Mouse (Mus musculus): Measurements from ENCODE around the gene Pced1b.
"Not testable (repeated sequence)": the region's sequence is repeated elsewhere in the genome, so short reads cannot be mapped to it uniquely, and the experiment has no call there.

Gene Pced1b

DNA sequence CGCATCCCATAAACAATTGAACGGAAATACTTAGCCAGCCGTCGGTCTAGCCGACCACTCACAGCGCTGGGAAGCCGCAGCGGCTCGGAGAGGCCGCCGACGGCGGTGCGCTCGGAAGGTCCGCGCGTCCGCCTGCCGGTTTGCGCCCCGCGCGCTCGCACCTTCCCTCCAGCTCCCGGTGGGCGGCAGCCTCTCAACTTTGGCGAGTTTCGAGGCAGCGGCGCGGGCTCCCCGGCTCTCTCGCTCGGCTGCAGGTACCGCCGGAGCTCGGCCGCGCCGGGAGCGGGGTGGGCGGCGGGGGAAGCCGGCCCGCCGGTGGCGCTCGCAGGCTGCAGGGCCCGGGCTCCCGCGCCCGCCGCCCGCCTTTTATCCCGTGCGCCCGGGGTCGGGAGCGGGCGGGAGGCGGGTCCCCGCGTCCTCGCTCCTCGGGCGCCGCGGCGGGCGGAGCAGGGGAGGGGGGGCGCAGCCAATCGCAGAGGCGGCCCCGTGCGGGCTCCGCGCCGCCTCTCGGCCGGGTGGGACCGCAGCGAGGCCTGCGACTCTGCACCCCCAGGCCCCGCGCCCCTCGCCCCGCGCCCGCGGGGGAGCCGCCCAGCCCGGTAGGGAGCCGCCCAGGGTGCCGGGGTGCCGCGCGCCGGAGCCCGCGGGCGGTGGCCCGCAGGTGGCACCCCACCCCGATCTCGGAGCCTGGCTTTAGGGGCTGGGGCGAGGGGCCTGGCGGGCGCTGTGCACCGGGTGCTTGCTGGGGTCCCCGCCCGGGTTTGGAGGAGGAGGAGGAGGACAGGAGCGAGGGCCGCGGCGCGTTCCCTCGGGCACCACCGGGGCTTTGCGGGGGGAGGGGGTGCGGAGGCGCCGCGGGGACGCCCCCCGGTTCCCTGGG lies at the start of gene Pced1b, which contains the start of gene Amigo2:
Gene Pced1b (plus strand): TSS at position 197 of the 880 bp plus-strand sequence.
Gene Amigo2 (minus strand): TSS at position 377 of the 880 bp plus-strand sequence.
- DNase-seq, result peak in 1 of 2 experiments; percentile 23

DNA sequence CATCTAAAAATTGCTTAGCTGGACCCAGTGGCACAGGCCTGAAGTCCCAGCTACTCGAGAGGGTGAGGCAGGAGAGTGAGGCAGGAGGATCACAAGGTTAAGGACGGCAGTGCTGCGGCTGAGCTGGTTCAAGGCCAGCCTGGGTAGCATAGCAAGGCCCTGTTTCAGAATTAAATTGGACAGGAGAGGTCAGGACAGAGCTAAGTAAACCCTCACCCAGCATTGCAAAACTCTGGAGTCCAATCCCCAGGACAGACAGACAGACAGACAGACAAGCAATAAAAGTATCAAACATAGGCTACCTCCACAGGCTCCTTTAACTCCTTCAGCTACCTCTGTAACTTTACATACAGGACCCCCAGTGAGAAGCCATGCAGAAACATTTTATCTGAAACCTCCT lies 42.0 kb upstream of the Pced1b start:
- DNase-seq, result no peak

DNA sequence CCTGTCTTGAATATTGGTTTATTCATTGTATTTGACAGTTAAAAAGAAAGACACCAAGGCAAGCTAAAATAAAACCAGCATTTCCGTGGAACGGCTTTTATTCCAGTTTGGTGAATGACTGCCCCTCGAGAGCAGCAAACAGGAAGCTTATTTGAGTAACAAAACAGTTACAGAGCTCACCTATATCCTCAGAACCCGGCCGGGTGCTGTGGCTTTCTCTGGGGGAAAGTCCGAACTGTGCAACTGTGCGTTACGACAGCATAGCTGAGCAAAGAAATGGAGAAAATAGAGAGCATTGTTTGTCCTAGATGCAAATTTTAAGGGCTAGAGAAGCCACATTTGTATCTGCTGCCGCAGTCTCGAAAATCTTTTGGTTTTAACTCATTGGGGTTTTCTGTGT lies 41.1 kb upstream of the Pced1b start:
- no peak for DNase-seq

DNA sequence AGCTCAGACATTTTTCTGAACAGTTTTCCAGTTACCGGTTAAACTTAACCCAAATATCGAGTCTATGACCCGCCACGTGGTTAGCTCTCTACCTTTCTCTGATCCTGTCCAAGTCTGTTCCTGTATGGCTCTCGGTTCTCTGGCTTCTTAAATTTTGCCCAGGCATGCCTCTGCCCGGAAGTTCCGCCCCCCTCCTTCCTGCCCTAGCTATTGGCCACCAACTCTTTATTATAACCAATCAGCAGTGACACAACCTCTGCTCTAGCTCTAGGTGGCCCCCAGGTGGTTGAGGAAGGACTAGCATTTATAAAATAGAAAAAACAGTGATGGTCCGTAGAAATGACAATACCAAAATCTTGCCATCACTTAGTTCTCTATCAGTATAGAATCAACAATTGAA lies 40.4 kb upstream of the Pced1b start:
- DNase-seq, result no peak

DNA sequence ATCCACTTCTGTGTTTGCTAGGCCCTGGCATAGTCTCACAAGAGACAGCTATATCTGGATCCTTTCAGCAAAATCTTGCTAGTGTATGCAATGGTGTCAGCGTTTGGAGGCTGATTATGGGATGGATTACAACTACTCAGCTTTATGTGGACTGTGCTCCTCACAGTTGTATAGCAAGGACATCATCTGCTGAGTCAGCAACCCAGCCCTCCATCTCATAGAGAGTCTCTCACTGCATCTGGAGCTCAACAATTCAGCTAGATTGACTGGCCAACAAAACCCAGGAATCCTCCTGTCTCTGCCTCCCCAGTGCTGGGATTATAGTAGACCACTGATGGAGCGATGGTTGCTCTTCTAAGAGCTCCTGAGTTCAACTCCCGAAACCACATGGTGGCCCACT lies 37.2 kb upstream of the Pced1b start:
- DNase-seq, result not testable (repeated sequence)

DNA sequence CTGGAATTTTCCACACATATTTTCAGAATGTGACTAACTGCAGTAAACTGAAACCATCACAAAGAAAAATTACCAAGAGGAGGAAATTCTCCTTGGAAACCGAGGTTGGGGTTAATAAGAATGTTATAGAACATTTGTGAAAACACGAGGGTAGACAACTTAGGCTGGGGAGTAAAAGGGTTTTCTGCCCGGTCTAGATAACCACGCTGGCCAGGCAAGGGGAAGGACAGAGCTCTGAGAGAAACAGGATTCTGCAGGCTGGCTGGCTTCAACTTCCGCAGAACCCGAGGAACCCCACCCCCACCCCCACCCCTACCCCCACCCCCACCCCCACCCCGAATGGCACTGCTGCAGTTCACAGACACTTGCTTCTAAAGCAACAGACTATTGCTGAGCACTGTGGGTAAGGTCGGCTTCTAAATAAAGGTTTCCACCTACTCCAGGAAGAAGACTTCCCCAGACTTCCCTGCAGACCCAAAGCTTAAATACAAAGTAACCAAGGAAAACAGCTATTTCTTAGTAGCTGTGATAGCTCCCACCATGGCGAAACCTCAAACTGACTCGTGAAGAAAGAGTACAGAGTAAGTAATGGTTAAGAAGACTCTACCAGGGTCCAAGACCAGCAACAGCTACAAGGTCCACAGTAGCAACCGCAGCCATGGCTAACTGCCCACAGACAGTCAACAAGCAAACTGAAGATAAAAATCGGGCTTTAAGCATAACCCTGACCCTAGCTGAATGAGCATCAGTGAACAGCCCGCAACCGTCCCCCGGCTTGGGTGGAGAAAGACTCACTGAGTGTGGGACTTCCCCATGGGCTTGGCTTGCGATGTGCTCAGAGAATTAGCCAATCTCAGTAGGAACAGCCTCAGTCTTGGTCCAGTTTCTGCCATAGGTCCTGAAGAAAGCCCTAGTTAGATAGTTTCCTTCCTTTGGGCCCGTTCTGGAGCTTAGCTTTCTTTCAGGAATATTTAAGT lies 34.1 kb upstream of the Pced1b start:
- no peak for DNase-seq

DNA sequence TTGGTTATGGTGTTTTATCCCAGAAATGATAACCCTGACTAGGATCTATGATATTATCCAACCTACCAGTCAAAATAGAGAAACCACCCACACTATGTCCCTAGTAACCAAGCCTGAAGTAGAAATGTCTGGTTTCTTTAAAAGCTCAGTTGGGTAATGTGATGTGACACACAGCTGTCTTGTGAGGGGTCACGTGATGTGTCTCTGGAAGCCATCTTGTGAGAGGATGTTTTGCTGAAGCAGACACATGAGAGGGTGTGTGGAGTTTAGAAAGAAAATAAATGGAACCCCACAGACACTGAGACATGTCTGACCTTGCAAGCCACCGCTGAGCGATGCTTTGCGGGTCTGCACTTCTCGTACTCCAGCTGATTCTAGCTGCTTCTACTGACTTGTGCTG lies 30.1 kb upstream of the Pced1b start:
- no peak for DNase-seq

DNA sequence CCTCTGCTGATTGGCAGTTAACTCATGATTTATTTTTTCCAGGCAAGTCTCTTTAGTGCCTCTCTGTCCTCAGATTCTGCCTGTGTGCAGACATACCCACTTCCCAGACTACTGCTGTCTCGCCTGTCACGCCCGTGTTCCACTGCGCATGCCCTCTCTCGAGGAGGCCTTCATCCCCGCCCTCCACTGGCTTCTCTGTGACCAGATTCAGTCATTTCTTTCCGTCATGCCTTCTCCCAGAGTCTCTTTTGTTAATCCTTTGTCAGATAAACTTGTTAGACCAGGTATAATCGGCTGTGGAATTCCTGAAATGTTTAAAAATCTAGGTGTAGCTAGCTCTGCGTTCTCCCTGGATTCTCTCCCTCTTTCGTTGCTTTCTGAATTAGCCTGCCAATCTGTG lies 23.5 kb upstream of the Pced1b start:
- no peak for DNase-seq

DNA sequence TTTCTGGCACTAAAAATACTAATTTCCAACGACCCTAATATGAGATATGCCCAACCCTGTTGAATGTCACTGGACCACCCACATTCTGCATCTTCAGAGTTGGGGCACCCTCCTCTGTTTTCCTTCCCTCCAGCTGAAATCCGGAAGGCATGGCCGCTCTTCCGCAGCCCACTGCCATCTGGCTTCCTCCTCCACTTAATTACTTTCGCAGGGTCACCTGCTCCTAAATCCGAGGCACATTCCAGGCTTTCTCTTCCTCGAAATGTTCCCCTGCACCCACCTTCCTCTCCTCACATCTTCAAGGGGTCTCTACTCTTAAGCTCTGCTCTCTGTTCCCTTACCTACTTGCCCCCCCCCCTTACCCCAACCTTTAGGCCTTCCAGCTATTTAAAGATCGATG lies 22.9 kb upstream of the Pced1b start:
- no peak for DNase-seq

DNA sequence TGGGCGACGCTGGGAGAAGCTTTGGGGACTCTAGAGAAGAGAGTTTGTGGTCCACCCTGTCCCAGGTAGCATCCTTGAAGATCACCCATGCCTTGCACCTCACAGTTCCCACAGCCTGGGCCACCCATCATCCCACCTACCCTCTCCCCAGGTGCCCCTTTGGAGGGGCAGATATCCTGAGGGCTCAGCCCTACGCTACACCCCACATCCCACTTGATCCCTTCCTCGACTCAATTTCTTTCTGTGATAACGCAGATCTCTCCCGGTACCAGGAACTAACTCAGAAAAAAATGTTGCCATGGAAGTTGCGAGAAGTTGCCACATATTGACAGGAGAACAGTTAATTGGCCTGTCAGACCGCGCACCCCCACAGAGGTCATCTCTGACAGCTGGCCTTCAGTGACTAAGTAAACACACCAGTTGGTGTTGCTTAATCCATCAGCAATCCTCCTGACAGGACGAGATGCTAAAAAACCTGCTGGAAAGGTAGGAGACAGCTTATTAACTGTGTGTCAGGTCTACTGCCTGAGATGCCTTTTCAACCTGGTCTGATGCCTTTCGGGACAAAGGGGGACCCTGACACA lies 17.3 kb upstream of the Pced1b start:
- DNase-seq, result no peak

DNA sequence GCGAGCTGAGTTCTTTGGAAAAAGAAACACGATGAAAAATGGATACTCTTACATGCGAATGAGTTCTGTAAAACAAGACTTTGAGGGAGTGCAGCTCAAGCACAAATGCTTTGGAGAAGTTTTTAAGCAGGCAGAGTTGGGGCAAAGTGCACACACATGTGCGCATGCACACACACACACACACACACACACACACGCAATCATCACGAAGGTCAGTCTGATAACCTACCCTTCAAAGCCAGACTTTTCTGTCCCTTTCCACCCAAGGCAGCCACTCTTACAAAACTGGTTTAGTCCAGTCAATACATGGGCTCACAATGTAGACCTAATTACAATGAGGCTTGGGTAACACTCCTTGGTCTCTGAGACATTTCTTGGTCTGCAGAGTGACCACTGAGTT lies 12.8 kb upstream of the Pced1b start:
- DNase-seq, result no peak

DNA sequence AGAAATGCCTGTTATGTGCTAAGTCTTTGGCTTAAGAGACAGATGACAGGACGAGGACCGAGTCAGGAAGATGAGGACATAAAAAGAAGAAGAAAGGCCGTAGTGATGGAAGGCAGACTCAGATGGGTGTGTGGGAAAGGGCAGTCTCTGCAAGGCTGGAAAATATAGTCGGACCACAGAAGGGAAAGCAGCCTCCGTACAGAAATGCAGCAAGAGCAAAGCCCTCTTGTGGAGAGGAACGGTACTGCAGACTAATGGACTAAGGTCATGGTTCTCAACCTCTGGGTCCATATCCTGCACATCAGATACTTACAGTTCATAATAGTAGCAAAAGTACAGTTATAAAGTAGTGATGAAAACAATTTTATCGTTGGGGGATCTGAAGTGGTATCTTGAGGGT lies 11.7 kb upstream of the Pced1b start:
- peak; percentile 26 to 38 for DNase-seq

DNA sequence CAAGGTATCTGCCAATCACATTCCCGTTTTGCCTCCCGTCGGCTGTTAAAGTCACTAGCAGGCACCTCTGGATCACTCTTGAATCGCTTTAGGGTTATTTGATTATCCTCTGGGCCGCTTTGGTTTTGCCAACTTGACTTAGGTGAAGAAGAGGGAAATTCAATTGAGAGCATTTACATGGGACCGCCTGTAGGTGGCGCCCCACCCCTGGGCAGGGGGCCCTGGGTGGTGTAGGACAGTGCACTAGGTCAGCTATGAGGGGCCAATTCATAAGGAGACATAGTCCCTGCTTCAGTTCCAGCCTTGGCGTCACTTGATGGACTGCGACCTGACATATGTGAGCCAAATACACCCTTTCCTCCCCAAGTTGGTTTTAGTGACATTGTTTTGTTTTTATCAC lies 10.0 kb upstream of the Pced1b start:
- DNase-seq, result no peak

DNA sequence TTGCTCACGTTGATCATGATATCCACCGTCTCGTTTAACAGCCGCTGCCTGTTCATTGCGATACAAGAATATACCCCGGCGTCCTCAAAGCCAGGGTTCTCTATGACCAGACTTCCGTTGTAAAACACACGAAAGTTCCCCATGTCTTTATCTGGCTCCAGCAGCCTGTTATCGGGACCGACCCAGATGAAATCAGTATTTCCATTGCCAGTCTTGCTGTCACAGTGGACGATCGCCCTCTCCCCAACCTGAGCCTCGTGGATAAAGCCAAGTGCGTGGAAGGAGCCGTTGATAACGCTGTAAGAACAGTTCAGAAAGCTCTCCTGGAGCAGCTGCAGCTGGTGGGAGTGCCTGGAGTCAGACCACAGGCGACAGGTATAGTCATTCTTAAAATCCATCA lies 1.5 kb upstream of the Pced1b start:
- DNase-seq, result no peak

DNA sequence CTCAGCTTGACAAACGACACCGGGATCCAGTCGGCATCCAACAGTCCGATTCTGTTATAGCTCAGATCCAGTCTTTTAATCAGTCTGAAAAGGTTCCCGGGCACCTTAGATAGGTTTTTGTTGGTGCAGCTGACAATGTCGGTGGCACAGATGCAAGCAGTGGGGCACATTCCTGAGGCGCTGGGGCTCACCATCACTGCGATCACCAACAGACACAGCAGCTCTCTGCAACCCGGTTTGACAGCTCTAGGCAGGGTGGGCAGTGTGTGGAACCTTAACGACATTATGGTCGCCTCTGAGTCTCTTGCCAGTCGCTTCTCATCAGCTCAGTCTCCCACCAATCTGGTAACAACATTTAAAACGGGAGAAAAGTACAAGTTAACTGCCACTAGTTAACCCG lies 651 bp upstream of the Pced1b start:
- no peak for DNase-seq

DNA sequence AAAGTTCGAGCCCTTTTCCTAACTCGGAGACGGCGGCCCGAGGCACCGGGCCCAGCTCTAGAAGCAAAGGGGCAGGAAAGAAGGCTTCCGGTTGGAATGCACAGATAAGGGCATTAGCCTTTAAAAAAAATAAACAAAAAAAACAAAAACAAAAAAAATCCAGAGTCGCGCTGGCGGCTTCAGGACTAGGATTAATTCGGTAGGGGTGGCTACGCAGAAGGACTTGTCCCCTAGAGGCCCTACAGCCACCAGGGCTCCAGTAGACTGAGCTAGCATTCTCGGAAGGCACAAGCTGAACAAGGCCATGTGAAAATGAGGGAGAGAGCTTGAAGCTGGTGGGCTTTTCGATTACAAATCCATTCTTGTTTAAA lies 869 bp downstream of the Pced1b start:
- peak in 1 of 2 experiments; percentile 5 for DNase-seq

DNA sequence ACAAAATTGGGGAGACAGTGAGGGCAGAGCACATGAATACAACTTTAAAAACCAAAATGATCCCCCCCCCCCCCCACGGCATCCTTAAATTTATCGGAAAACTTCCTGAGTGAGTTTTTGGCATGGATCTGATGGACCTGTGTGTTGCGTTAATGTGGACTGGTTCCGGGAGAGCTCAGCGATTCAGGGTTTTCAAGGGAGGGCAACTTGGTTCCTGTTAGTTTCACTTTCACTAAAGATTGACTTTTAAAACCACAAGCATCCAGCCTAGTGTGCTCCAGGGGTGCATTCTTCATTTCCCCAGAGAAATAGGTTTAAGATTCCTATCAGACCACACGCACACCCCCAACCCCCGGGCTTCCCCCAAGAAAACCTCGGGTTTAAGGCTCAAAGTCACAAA lies 1.4 kb downstream of the Pced1b start:
- DNase-seq, result no peak

DNA sequence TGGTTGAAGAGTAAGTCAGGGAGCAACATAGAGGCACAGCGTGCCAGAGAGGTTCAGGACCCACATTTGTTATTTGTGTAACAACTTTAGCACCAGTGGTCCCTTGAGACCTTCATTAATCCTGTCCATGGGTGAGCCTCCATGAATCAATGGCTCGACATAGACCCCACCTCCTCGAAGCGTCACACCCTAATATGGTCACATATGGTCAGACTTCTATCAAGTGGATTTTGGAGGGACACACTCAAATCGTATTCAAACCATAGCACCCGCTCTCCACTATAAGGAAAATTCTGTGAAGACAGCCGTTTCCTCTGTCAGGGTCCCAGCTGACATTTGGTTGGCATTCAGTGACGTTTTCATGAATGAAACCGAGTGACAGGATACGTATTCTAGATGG lies 2.4 kb downstream of the Pced1b start:
- DNase-seq, result no peak

DNA sequence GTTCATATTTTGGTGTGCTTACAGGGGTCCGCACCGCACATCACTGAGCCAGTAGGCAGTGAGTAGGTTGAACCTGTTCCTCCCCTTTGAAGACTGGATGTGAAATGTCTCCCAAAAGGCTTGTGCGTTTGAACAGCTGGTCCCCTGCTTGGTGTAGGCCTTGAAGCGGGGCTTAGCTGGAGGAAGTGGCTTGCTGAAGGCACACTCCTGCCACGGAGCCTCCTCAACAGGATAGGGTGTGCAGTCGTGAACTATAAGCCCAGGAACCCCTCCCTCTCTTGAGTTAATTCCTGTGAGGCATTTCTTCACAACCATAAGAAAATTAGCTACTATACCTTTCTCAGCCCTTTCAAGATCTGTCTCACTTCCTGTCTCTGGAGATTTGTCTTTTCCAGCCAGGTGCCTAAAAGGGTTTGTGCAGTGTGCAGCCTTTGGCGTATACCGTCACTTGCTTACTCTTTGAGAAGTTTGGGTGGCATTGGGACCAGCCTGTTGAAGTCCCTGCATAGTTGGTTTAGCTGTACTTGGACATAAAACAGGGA lies 5.7 kb downstream of the Pced1b start:
- no peak for DNase-seq

DNA sequence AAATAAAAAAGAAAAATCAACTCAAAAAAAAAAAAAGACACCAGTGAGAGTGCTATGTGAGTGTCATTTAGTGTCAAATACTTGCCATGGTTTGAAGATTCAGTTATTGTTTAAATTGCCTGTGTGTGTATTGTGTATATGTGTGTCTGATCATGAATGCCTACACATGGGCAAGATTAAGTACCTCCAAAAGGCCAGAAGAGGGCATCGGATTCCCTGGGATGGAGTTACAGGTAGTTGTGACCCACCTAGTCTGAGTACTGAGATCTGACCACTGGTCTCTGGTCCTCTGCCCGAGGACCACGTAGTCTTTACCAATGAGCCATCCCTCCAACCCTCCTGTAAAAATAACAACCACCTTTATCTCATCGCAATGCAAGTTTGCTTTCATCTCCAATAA lies 7.5 kb downstream of the Pced1b start:
- DNase-seq, result no peak

DNA sequence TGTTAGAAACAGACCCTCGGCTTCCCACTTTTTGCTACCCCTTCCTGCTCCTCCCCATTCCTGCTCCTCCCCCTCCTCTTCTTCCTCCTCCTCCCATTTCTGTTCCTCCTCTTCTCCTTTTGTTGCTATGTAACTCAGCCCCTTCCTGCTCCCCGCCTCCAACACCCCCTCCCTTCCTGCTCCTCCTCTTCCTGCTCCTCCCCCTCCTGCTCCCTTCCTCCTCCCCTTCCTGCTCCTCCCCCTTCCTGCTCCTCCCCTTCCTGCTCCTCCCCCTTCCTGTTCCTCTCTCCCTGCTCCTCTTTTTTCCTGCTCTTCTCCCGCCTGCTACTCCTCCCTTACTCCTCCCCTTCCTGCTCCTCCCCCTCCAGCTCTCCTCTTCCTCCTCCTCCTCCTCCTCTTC lies 8.9 kb downstream of the Pced1b start:
- DNase-seq, result no peak

DNA sequence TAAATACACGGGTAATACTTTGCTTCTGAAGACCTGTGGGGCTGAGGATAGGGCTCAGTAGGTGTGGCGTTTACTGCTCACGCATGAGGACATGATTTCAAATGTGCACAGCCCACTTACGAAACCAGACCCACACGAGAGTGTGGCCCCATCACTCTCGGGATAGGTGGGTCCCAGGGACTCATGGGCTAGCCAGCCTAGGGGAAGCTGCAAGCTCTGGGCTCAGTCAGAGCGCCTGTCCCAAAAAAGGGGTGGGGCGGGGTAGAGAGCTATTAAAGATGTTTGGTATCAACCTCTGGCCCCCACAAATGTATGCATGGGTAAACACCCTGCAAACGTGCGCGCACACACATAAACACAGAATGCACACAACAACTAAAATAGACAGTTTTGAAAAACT lies 9.5 kb downstream of the Pced1b start:
- no peak for DNase-seq

DNA sequence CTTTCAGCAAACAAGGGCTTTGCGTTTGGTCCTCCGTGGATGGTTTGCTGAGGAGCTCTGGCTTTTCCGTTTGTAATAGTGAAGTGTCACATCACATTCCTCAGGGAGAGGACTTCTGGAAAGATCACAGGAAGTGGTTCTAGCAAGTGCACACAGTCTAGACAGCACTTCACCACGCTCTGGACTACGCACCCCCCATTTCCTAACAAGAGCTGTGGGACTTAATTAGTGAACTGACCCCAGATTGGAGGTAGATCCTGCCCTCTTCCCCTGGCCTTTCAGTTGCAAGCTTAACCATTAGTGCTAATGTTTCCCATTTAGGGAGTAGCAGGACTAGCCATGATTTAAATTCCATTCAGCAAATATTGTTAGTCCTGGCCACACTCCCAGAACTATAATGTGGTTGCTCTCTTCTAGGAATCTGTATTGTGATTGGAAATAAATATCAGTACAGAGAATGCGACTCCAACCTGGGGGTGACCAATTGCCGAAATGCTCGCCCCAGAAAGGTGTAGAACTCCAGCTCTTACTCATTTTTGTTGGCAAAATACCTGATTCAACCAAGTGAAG lies 10.4 kb downstream of the Pced1b start:
- no peak for DNase-seq
